In genomic region chr3:103020249-103020942, GRCm38 (mm10) we compare ENCODE assay signal across 8 mouse cellular contexts. TPM values are rescaled to one million over a fixed set of nuclear protein-coding genes. Genes with fewer than 3 reads are reported as not detected.
DNase-seq lines count a peak whose midpoint lies in the region; ATAC-seq and TF ChIP-seq lines count a peak whose summit lies in the region.

Gene Csde1 (plus strand): TSS chr3:103020426.

- H3K9ac ChIP-seq in ES-Bruce4 (ENCODE audit: low read depth, poor library complexity, severe bottlenecking), result peak within 1 kb of the TSS; percentile 87
- peak within 1 kb of the TSS; percentile 95 for H3K9ac ChIP-seq in forebrain, embryonic 13.5 days
- H3K9ac ChIP-seq in liver, postnatal 0 days (replicated peaks), result peak within 1 kb of the TSS; percentile 100
- peak within 1 kb of the TSS; percentile 99 for H3K9ac ChIP-seq in neural tube, embryonic 14.5 days (replicated peaks; ENCODE audit: low read depth, low read length)

- intact Hi-C loops in heart, postnatal 10 days (cut with DNase I), result loop anchor here (5.0 kb wide), 1 partner anchor 37 kb away; the partner anchor contains the start of gene Nras

- H3K27ac ChIP-seq in ES-Bruce4 (ENCODE audit: insufficient read depth, low read length), result peak within 1 kb of the TSS; percentile 84
- H3K27ac ChIP-seq in forebrain, embryonic 13.5 days, result peak within 1 kb of the TSS; percentile 96
- peak within 1 kb of the TSS; percentile 99 for H3K27ac ChIP-seq in liver, postnatal 0 days (ENCODE audit: low read depth)
- peak within 1 kb of the TSS; percentile 99 for H3K27ac ChIP-seq in neural tube, embryonic 14.5 days (ENCODE audit: low read depth, low read length)

- no peaks in the 10 kb centered on the region for H3K9me3 ChIP-seq in ES-Bruce4 (replicated peaks; ENCODE audit: control insufficient read depth, insufficient read depth, low read length, poor library complexity, severe bottlenecking)
- no peaks in the 10 kb centered on the region for H3K9me3 ChIP-seq in forebrain, embryonic 13.5 days (replicated peaks)
- no peaks in the 10 kb centered on the region for H3K9me3 ChIP-seq in liver, postnatal 0 days (ENCODE audit: low read length)
- H3K9me3 ChIP-seq in neural tube, embryonic 14.5 days (ENCODE audit: control insufficient read depth, low read length), result no peaks in the 10 kb centered on the region

- TF ChIP-seq POLR2A in ES-Bruce4 (IDR thresholded peaks at IDR 0.05; ENCODE audit: insufficient read depth, low read length), result peak; percentile 95

- peaks cover 3% of the 10 kb centered on the region for H3K4me1 ChIP-seq in ES-Bruce4 (ENCODE audit: control insufficient read depth, insufficient read depth, low read length)
- peaks cover 13% of the 10 kb centered on the region for H3K4me1 ChIP-seq in forebrain, embryonic 13.5 days
- peaks cover 29% of the 10 kb centered on the region for H3K4me1 ChIP-seq in liver, postnatal 0 days (ENCODE audit: insufficient read depth)
- peaks cover 7% of the 10 kb centered on the region; the same call in 1 of the 2 replicates for H3K4me1 ChIP-seq in neural tube, embryonic 14.5 days (ENCODE audit: control insufficient read depth, insufficient read depth, low read length)

- H3K4me3 ChIP-seq in ES-Bruce4 (ENCODE audit: low read depth, low read length), result peak within 1 kb of the TSS; percentile 100
- H3K4me3 ChIP-seq in forebrain, embryonic 13.5 days, result peak within 1 kb of the TSS; percentile 85
- peak within 1 kb of the TSS; percentile 99 for H3K4me3 ChIP-seq in liver, postnatal 0 days (ENCODE audit: low read depth, low read length)
- peak within 1 kb of the TSS; percentile 89 for H3K4me3 ChIP-seq in neural tube, embryonic 14.5 days (ENCODE audit: low read depth, low read length)

- H3K4me2 ChIP-seq in forebrain, embryonic 13.5 days, result peak within 1 kb of the TSS; percentile 71
- peak within 1 kb of the TSS; percentile 81 for H3K4me2 ChIP-seq in liver, postnatal 0 days (ENCODE audit: low read depth, low read length)
- H3K4me2 ChIP-seq in neural tube, embryonic 14.5 days (ENCODE audit: low read depth, low read length), result peak within 1 kb of the TSS; percentile 64

- TF ChIP-seq EP300 in ES-Bruce4 (IDR thresholded peaks at IDR 0.05; ENCODE audit: insufficient read depth, low read depth, low read length), result no peak; the same call in 1 of the 2 replicates
- TF ChIP-seq EP300 in liver, postnatal 0 days (IDR thresholded peaks at IDR 0.05; ENCODE audit: low read depth), result no peak; the same call in 1 of the 2 replicates

- TF ChIP-seq CTCF in ES-Bruce4 (IDR thresholded peaks at IDR 0.05; ENCODE audit: low read depth, low read length), result no peak
- TF ChIP-seq CTCF in liver, postnatal 0 days (IDR thresholded peaks at IDR 0.05; ENCODE audit: low read depth), result peak; percentile 20

- peak; percentile 98 for DNase-seq in heart, postnatal 10 days
- peak; percentile 92 for DNase-seq in large intestine, adult 2 months (ENCODE audit: low read depth, low spot score)
- peak; percentile 96 for DNase-seq in liver, postnatal 0 days
- DNase-seq in testis, postnatal 10 days (ENCODE audit: low spot score), result peak; percentile 96

- H3K27me3 ChIP-seq in ES-Bruce4 (ENCODE audit: control insufficient read depth, insufficient read depth, low read length, poor library complexity, severe bottlenecking), result no peaks in the 10 kb centered on the region
- H3K27me3 ChIP-seq in forebrain, embryonic 13.5 days, result no peaks in the 10 kb centered on the region
- no peaks in the 10 kb centered on the region for H3K27me3 ChIP-seq in liver, postnatal 0 days (ENCODE audit: insufficient read depth, low read length)
- H3K27me3 ChIP-seq in neural tube, embryonic 14.5 days (ENCODE audit: control insufficient read depth, insufficient read depth, low read length), result 0 out of 2 replicates have a peak, but pooled peaks cover 2% of the 10 kb centered on the region

- no peaks in the 10 kb centered on the region for H3K36me3 ChIP-seq in ES-Bruce4 (ENCODE audit: control insufficient read depth, insufficient read depth, low read length, poor library complexity, severe bottlenecking)
- H3K36me3 ChIP-seq in forebrain, embryonic 13.5 days (ENCODE audit: poor library complexity, severe bottlenecking), result no peaks in the 10 kb centered on the region
- H3K36me3 ChIP-seq in liver, postnatal 0 days (replicated peaks; ENCODE audit: insufficient read depth, low read length), result no peaks in the 10 kb centered on the region
- H3K36me3 ChIP-seq in neural tube, embryonic 14.5 days (ENCODE audit: control insufficient read depth, insufficient read depth, low read length), result no peaks in the 10 kb centered on the region

- WGBS in forebrain, embryonic 13.5 days, result under 1% methylated on average over 55 of the region's 55 CpGs
- WGBS in large intestine, adult 2 months, result under 1% methylated on average over 55 of the region's 55 CpGs
- WGBS in liver, postnatal 0 days (ENCODE audit: insufficient replicate concordance), result under 1% methylated on average over 53 of the region's 55 CpGs
- under 1% methylated on average over 55 of the region's 55 CpGs for WGBS in neural tube, embryonic 14.5 days

- peak; percentile 96 for ATAC-seq in cerebellum, adult (ENCODE audit: insufficient number of reproducible peaks, low FRiP score, low TSS enrichment)
- ATAC-seq in forebrain, embryonic 13.5 days, result peak; percentile 95
- peak; percentile 91 for ATAC-seq in liver, postnatal 0 days
- peak; percentile 94 for ATAC-seq in neural tube, embryonic 14.5 days (ENCODE audit: low read depth)

RNA-seq across cellular contexts. Expression of gene Csde1, which starts in this region (rescaled TPM):
- polyA plus RNA-seq in ES-Bruce4 (2011; ENCODE audit: insufficient read depth, insufficient read length, low read depth, missing spikeins), result 465 and 518 TPM in 2 replicates
- polyA plus RNA-seq in forebrain, embryonic 13.5 days (2015; fragmentation: Nextera tagmentation; extraction: Ambion mirVana), result 468 and 476 TPM in 2 replicates
- total RNA-seq in heart, postnatal 10 days (2021), result 100 to 1,000 TPM; 395 to 417 TPM
- 26.7 and 28.0 TPM in 2 replicates for polyA plus RNA-seq in large intestine, adult 2 months (2012; rRNA removed)
- 75.0 and 85.1 TPM in 2 replicates for polyA plus RNA-seq in liver, postnatal 0 days (2015; fragmentation: Nextera tagmentation; extraction: Ambion mirVana)
- polyA plus RNA-seq in neural tube, embryonic 14.5 days (2014; fragmentation: Nextera tagmentation; extraction: Ambion mirVana), result 454 and 498 TPM in 2 replicates

Comparison
In these comparisons a context has a peak if more than half of its experiments do, and no peak if none do; other contexts are left out.
1. Peak in every context shown above with its lines: DNase-seq, ATAC-seq, H3K4me3 ChIP-seq and H3K27ac ChIP-seq.